Mouse (Mus musculus) embryo, embryonic 11 days (tissue): ENCODE measurements at regions not wholly inside any gene's neighbourhood (a gene's known extent, or its start where the extent isn't known, plus 50 kb on each side); places are given as distances from the start of the nearest gene placed in this dataset.
"Not testable (repeated sequence)": the region's sequence is repeated elsewhere in the genome, so short reads cannot be mapped to it uniquely, and the experiment has no call there.

Experiments
- DNase-seq: peaks from one replicate; pipeline ENCODE4 v3.0.0-alpha.2; 2015

- DNase-seq, result peak; percentile 73
Measured at GRCm38 (mm10) chr8:89516602-89517001, 472.6 kb upstream of the Sall1 start.

DNA sequence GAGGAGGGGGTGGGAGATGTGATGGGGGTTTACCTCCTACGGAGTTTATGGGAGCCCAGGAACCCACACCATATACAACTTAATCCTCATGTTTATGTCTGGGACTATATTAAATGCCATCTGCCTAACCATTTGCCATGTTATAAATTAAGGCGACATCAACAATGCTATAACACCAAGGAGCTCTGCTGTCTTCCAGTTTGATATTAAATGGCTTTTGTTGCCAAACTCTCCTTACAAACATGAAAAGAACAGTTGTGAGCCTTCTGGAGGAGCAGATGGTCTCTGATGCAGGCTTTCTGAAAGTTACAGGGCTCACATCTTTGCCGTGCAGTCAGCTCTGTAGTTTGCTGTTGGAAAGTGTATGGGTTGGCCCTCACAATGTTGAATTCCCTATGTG lies 470.3 kb upstream of the Sall1 start:
- no peak for DNase-seq

DNA sequence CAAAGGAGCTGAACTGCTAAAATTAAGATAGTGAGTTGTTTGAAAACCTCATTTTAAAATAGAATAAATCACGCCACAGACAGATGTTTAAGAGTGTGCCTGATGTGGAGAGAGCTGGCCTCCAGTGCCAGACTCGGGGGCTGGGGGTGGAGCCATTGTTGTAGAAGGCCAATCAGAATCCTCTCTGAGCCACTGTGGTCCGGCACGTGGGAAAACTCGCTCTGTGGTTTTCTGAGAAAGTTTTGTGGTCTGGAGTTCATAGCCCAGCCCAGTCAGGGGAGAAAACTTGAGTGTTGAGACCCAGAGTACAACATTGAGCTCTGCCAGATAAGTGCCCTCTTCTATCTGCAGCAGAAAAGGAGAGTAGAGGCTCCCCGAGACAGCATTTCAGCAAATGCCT lies 463.7 kb upstream of the Sall1 start:
- DNase-seq, result no peak

DNA sequence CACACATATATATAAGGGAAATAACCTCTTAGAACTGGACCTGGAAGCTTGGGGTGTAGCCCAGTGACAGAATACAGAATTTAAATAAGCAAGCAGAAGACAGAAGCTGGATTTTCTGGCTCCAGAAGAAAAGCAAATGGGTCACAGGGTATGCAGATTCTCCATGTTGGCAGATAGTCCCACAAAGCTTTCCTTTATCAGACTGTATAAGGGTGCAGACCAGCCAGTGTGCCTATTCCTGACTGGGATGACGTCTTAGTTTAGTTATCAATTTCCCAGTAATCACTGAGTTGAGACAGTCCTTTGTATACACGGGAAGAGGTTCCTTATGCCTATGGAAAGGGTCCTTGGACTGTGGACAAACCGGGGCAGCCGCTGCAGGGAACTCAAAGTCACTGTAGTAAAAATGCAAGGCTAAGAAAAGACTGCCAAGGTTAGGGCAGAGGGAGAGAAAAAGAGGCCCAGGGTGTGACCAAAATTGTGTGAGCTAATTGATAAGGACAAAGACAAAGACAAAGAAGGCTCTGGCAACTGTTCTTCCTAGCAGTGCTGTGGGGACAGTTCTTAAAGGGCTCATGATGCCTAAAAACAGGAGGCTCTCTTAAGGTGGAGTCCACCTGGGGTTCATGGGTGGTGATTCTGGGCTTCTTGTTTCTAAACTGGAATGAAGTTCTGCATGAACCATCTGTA lies 459.7 kb upstream of the Sall1 start:
- no peak for DNase-seq

GRCm38 (mm10) chr8:89503030-89503429 lies 459.1 kb upstream of the Sall1 start:
- no peak for DNase-seq

- no peak for DNase-seq
Measured at GRCm38 (mm10) chr8:89501756-89502155, 457.8 kb upstream of the Sall1 start.

- no peak for DNase-seq
Measured at GRCm38 (mm10) chr8:89499831-89500230, 455.9 kb upstream of the Sall1 start.

- peak; percentile 63 for DNase-seq
Measured at GRCm38 (mm10) chr8:89498088-89498695, 454.2 kb upstream of the Sall1 start.

GRCm38 (mm10) chr8:89492336-89492735 lies 448.4 kb upstream of the Sall1 start:
- DNase-seq, result no peak

- not testable (repeated sequence) for DNase-seq
Measured at GRCm38 (mm10) chr8:89482481-89482880, 438.5 kb upstream of the Sall1 start.

DNA sequence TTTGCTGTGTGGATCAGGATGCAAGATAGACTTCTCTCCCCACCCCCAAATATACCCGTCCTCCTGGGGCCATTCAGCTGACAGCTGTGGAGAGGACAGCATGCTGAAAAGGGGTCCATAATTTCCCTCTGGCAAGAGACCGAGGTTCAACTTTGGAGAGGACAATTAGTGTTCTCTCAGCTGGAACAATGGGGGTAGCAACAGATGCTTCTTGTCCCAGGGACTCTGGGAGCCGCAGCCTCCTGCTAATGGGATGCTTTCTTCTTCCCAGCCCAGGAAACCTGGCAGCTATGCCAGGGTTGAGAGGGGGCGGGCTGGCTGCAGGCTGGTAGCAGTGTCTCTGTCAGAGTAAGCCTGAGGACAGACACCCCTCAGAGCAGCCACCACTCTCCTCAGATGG lies 433.0 kb upstream of the Sall1 start:
- DNase-seq, result no peak

- no peak for DNase-seq
Measured at GRCm38 (mm10) chr8:89471116-89471515, 427.2 kb upstream of the Sall1 start.

GRCm38 (mm10) chr8:89468782-89469220 lies 424.8 kb upstream of the Sall1 start:
- no peak for DNase-seq

DNA sequence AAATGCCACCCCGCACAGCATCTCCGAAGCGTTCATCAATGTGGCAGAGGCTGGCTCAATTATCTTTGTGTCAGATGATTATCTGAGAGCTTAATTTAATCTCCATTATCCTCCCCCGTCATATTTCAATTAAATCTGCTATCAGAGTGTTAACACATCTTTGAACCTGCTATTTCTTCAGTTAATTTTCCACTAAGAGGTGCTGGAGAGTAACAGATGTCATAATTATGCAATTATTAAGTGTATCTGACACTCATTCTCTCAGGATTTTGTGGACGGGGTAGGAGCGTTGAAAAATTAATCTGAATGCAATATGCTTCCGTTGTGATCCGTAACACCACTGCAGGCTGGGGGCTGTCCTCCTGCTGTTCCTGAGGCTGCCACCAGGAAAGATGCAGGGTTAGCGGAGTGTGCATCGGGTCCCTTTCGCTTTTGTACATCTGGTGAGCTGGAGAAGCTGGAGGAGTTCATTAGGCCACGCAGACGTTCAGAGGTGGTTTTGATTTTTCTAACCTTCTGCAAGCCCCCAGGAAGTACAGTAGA lies 421.3 kb upstream of the Sall1 start:
- DNase-seq, result no peak

DNA sequence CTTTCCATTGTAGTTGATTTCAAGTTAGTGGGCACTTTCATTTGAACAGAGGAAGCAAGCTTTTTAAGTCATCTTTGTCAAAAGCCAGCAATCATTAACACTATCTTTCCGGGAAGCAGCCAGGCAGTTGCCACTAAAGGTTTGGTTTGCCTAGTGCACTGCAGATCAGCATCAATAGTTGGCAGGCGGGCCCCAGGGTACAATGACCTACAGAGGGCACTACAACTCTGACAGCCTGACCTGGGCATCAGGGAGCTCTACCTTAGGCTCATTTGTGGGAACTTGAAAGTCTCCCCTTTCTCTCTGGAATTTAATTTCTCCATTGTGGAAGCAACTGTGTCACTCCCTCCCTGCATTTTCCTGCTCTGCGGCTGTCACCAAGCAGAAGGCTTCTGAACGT lies 412.6 kb upstream of the Sall1 start:
- DNase-seq, result no peak

GRCm38 (mm10) chr8:89455731-89456130 lies 411.8 kb upstream of the Sall1 start:
- no peak for DNase-seq

DNA sequence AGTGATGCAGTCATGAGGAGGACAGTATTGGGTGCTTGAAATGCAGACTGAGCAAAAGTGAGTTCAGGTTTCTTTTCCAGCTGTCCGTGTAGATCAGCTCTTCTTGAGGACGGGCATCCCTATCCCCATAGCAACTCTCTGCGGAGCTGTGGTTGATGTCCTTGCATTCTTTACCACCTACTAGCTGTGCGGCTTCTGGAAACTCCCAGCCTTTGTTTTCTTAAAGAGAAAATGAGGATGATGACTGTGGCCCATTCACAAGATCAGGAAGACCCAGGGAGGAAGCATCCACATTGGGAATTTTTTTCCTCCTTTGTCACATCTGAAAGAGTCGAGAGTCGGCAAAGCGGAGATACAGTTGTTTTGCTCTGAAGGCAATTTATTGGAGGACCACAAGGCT lies 410.2 kb upstream of the Sall1 start:
- no peak for DNase-seq

- no peak for DNase-seq
Measured at GRCm38 (mm10) chr8:89453724-89454123, 409.8 kb upstream of the Sall1 start.

- no peak for DNase-seq
Measured at GRCm38 (mm10) chr8:89444466-89444865, 400.5 kb upstream of the Sall1 start.

DNA sequence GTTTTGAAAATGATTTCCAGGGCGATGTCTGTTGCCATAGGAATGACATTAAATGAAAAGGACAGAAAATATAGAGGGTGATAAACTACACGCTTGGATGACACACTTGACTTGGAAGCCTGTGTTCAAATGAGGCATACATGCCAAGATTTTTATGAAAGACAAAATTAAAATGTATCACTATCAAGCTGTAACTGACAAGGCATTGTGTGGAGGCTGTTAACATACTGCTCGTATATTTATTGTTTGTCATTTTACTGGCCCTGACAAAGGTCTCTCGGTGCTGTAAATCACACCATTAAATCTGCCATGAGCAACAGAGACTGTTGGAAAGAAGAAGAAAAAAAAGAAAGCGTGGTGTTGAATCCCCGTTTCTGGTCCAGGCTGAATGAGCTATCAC lies 395.3 kb upstream of the Sall1 start:
- no peak for DNase-seq

DNA sequence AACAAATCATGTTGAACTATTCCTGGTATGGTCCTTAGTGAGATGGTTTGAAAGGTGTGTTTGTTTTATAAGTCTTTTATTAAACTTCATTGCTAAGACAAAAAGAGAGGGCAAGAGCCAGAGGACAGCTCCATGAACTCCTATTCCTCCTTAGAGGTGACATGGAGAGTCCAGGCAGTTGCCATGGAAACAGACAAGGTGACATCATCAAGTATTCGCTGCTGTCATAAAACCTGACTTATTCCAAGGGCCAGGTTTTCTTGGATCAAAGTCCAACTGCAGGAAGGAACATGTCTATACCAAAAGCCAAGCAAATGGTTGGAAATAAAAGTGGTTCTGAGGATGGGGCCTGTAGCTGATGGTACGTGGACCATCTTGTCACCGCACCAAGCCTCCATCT lies 383.0 kb upstream of the Sall1 start:
- DNase-seq, result no peak

GRCm38 (mm10) chr8:89415287-89415686 lies 371.3 kb upstream of the Sall1 start:
- DNase-seq, result no peak

DNA sequence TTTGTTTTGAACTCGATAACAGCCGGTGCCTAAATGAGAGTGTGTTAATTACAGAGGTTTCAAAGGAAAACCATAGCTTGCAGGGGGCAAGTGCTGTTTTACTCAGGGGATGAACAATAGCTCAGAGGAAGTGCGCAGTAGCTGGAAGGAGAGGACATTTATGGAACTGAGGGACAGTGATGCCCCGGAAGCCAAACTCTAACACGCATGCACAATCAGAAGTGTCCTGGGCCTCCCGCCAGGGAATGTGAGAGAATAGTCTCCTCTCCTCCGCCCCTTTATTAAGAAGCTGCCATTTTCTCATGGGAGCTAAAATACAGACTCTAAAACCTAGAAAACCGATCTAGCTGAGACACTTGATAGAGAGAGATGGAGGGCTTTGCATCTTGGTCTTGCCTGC lies 368.5 kb upstream of the Sall1 start:
- no peak for DNase-seq

- DNase-seq, result peak; percentile 65
Measured at GRCm38 (mm10) chr8:89412046-89412445, 368.1 kb upstream of the Sall1 start.

GRCm38 (mm10) chr8:89406688-89407087 lies 362.7 kb upstream of the Sall1 start:
- no peak for DNase-seq
